Mouse (Mus musculus) stomach, embryonic 16.5 days (tissue): ENCODE data around the gene Ddost. TPM values are rescaled to one million over a fixed set of nuclear protein-coding genes. Genes with fewer than 3 reads are reported as not detected.

ENCODE experiments used
- ATAC-seq: fragments of 200-750 bp; cut with Nextera tagmentation; 2 replicates; pipeline ENCODE4 v1.8.0; 2017; ENCODE audit warnings: moderate number of reproducible peaks, moderate TSS enrichment; ENCODE audit not compliant: insufficient read depth, low FRiP score
- H3K27ac ChIP-seq: fragments of 300-500 bp; sonication (generic); 2 replicates; pipeline ENCODE4 v1.5.1; 2014; ENCODE audit warnings: low read length
- H3K27me3 ChIP-seq: fragments of 300-500 bp; sonication (generic); 2 replicates; pipeline ENCODE4 v1.6.1; 2014; ENCODE audit warnings: low read length, control low read depth, mixed read lengths; ENCODE audit not compliant: control insufficient read depth, insufficient read depth
- H3K36me3 ChIP-seq: fragments of 300-500 bp; sonication (generic); 2 replicates; pipeline ENCODE4 v1.6.1; 2014; ENCODE audit warnings: low read length; ENCODE audit not compliant: control insufficient read depth, insufficient read depth
- H3K4me1 ChIP-seq: fragments of 300-500 bp; sonication (generic); 2 replicates; pipeline ENCODE4 v1.6.1; 2014; ENCODE audit warnings: low read length, control low read depth, mixed read lengths; ENCODE audit not compliant: control insufficient read depth, insufficient read depth
- H3K4me2 ChIP-seq: fragments of 300-500 bp; sonication (generic); 2 replicates; pipeline ENCODE4 v1.6.1; 2014; ENCODE audit warnings: low read depth, low read length, mixed read lengths
- H3K4me3 ChIP-seq: fragments of 300-500 bp; sonication (generic); replicated peaks from 2 replicates; pipeline ENCODE4 v1.5.1; 2014; ENCODE audit warnings: mild to moderate bottlenecking, low read length
- H3K9ac ChIP-seq: fragments of 300-500 bp; sonication (generic); 2 replicates; pipeline ENCODE4 v1.6.1; 2014; ENCODE audit warnings: low read length
- H3K9me3 ChIP-seq: fragments of 300-500 bp; sonication (generic); replicated peaks from 2 replicates; pipeline ENCODE4 v1.6.1; 2016; ENCODE audit warnings: low read length, control low read depth; ENCODE audit not compliant: control insufficient read depth
- WGBS: fragments of 180-500 bp; shearing (Covaris S2); extraction: QIAGEN DNeasy Blood & Tissue Kit; methylation state at CpG from one replicate; pipeline ENCODE4 v1.1.7; 2014; 5-methylcytosine and 5-hydroxymethylcytosine counted together
- polyA plus RNA-seq: library from polyadenylated mRNA; unstranded; fragments of >200 nt; fragmentation: Nextera tagmentation; extraction: Ambion mirVana; gene quantifications from 2 replicates; pipeline ENCODE4 v1.2.1, GENCODE M21; 2015

The Ddost gene
- polyA plus RNA-seq, 1 experiment from 2014 or later: 418 TPM

DNA sequence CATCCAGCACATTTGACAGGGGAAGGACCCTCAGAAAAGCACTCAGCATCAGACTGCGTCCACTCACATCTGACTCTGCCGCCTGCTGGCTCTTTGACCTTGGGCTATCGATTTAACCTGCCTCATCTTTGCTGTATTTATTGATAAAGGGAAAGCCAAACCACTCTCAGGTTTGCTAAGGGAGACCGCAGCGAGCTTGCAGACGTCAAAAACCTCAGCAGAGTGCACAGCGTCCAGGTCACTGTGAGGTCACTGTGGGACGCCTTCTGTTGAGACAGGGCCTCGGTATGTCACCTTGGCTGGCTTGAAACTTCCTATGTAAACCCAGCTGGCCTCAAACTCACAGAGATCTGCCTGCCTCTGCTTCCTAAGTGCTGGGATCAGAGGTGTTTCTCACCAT is 32.8 kb downstream of the Ddost start:
- Histone ChIP-seq H3K27ac (no peak overlapping the region), H3K4me2 (no peak overlapping the region), H3K9me3 (no peaks in the 10 kb centered on the region), H3K9ac (no peak overlapping the region), H3K4me1 (0 out of 2 replicates have a peak, but pooled peaks cover 4% of the 10 kb centered on the region), H3K4me3 (no peak overlapping the region), H3K27me3 (no peaks in the 10 kb centered on the region), H3K36me3 (no peaks in the 10 kb centered on the region)
- ATAC-seq: no peak
- WGBS: 51% methylated on average over 9 of the region's 9 CpGs

DNA sequence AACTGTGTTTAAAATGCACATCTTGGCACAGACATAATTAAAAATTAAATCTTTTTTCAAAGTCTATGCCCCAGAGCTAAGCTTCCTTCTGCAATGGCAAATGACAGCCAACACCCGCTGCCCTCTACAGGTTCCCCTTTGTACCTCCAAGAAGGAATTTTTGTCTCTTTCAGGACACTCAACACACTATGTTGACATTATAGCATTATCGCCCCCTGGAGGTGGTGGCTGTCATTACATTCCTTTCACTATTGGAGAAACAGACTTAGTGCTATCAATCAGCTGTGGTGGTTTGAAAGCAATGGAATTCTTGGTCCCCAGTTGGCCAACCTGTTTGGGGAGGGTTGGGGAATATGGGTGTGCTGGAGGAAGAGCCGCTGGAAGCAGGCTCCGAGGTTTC is 35.4 kb downstream of the Ddost start:
- no peaks in the 10 kb centered on the region for H3K9me3 ChIP-seq
- H3K36me3 ChIP-seq: no peaks in the 10 kb centered on the region
- no peak for ATAC-seq
- H3K4me2 ChIP-seq: no peak overlapping the region
- no peaks in the 10 kb centered on the region for H3K27me3 ChIP-seq
- H3K4me3 ChIP-seq: no peak overlapping the region
- no peak overlapping the region for H3K27ac ChIP-seq
- no peak overlapping the region for H3K9ac ChIP-seq
- 28% methylated on average over 4 of the region's 4 CpGs for WGBS
- no peaks in the 10 kb centered on the region for H3K4me1 ChIP-seq

DNA sequence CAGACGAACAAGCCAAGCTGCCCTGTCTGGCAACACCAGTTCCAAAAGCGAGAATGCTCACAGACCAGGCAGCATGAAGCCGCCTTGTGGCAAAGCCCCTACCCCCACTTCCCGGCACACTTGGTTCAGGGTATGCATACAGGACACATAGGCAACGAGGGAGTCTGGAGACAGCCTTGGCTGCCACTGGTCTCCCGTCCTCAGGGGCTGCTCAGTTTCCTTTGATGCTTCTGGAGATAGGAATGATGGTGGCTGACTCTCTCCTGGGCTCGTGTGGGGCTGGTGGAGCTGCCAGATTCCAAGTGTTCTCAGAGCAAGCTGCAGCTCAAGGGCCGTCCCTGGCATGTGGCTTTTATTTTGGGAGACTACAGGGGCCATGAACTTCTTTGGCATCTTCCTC is 36.9 kb downstream of the Ddost start:
- H3K36me3 ChIP-seq: no peaks in the 10 kb centered on the region
- H3K4me2 ChIP-seq: no peak overlapping the region
- no peaks in the 10 kb centered on the region for H3K27me3 ChIP-seq
- H3K9me3 ChIP-seq: no peaks in the 10 kb centered on the region
- no peak overlapping the region for H3K9ac ChIP-seq
- H3K4me1 ChIP-seq: no peaks in the 10 kb centered on the region
- H3K27ac ChIP-seq: no peak overlapping the region
- ATAC-seq: no peak
- 69% methylated on average over 8 of the region's 8 CpGs for WGBS
- no peak overlapping the region for H3K4me3 ChIP-seq

DNA sequence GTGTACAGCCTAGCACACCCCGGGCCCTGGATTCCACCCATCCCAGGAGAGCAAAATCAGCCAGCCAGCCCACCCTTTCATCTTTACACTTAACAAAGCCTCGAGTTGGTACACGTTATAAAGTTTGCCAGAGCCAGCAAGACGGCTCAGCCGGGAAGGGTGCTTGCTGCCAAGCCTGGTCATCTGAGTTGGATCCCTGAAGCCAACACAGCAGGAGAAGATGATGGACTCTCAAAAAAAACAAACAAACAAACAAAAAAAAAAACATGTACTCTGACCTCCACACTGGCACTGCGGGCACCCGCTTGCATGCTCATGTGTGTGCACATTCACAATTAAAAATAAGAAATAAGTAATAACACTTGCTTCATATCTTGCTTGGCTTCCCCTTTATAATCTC is 37.5 kb downstream of the Ddost start:
- H3K4me1 ChIP-seq: no peaks in the 10 kb centered on the region
- no peaks in the 10 kb centered on the region for H3K9me3 ChIP-seq
- no peak for ATAC-seq
- no peak overlapping the region for H3K9ac ChIP-seq
- no peaks in the 10 kb centered on the region for H3K36me3 ChIP-seq
- 74% methylated on average over 7 of the region's 7 CpGs for WGBS
- no peak overlapping the region for H3K27ac ChIP-seq
- no peaks in the 10 kb centered on the region for H3K27me3 ChIP-seq
- no peak overlapping the region for H3K4me3 ChIP-seq
- H3K4me2 ChIP-seq: no peak overlapping the region

DNA sequence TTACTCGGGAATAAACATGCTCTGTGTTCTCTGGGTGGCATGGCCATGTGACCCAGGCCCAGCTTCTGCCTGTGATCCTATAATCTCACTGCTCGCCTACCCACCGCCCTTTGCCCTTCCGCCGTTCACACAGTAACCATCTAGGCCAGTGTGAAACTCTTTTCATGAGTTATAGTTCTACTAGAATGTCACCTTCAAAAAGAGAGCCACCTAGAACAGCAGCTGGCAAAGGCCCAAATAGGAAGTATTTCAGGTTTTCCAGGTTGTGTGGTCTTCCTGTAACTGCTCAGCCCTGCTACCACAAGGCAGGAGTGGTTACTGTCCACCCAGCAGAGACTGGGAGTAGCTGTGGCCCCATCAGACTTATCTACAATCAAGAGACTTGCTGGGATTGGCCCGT is 38.2 kb downstream of the Ddost start:
- Histone ChIP-seq H3K27ac (peak overlapping the region; percentile 77), H3K4me3 (no peak overlapping the region), H3K36me3 (no peaks in the 10 kb centered on the region), H3K9ac (no peak overlapping the region; the same call in 1 of the 2 replicates), H3K4me1 (no peaks in the 10 kb centered on the region), H3K9me3 (no peaks in the 10 kb centered on the region), H3K27me3 (no peaks in the 10 kb centered on the region), H3K4me2 (no peak overlapping the region)
- WGBS: 61% methylated on average over 6 of the region's 6 CpGs
- ATAC-seq: peak; percentile 72

DNA sequence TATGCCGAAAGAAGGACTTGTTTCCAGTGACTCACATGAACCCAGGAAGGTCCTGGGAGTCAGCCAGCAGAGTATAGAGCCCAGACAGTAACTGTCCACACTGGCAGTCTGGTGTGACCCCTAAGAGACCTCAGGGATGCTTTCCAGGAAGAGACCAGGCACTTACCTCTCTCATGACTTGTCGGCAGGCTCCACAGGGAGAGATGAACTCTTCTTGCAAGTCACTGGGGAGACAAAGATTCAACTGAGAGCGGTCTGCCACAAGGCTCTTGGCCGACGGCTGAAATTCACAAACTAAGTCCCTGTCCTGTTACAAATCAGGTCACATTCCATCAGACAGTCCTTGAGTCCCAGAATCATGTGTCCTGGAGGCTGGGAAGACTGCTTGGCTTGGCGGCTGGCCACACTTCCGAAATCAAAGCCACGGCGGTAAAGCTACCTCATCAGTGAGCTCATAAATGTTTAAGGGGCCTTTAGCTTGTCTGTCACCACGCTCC is 38.9 kb downstream of the Ddost start:
- Histone ChIP-seq H3K4me1 (no peaks in the 10 kb centered on the region), H3K4me3 (no peak overlapping the region), H3K27ac (peak overlapping the region; percentile 77), H3K4me2 (no peak overlapping the region), H3K27me3 (no peaks in the 10 kb centered on the region), H3K9me3 (no peaks in the 10 kb centered on the region), H3K36me3 (no peaks in the 10 kb centered on the region), H3K9ac (no peak overlapping the region; the same call in 1 of the 2 replicates)
- WGBS: 72% methylated on average over 10 of the region's 10 CpGs
- ATAC-seq: no peak

DNA sequence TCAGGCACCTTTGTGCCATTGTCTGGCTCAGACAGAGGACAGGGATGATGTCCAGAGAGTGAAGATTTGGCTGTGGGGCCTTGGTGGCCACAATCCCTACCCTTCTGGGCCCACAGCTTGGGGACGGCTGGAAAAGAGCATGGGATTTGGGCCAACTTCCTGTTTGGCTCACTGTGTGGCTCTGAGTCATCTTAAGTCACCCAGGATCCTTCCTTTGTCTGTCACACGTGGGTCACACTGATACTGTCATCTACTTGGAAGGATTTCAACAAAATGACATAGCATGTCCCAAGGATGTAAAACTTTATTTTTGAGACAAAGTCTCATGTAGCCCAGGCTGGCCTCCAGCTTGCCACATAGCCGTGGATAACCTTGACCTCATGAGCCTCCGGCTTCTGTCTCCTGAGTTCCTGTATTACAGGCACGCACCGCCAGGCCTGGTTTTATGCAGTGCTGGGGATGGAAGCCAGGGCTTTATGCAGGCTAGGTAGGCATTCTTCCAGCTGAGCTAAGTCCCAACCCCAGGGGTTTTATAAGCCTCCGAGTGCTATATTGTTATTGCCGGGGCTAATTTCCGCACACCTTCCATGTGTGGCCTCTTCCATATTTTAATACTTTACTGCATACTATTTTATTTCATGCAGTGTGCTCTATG is 40.5 kb downstream of the Ddost start:
- H3K4me3 ChIP-seq: no peak overlapping the region
- H3K27me3 ChIP-seq: no peaks in the 10 kb centered on the region
- no peak for ATAC-seq
- H3K4me2 ChIP-seq: no peak overlapping the region
- WGBS: 76% methylated on average over 9 of the region's 9 CpGs
- H3K27ac ChIP-seq: no peak overlapping the region
- H3K9me3 ChIP-seq: no peaks in the 10 kb centered on the region
- no peaks in the 10 kb centered on the region for H3K4me1 ChIP-seq
- no peaks in the 10 kb centered on the region for H3K36me3 ChIP-seq
- H3K9ac ChIP-seq: no peak overlapping the region

DNA sequence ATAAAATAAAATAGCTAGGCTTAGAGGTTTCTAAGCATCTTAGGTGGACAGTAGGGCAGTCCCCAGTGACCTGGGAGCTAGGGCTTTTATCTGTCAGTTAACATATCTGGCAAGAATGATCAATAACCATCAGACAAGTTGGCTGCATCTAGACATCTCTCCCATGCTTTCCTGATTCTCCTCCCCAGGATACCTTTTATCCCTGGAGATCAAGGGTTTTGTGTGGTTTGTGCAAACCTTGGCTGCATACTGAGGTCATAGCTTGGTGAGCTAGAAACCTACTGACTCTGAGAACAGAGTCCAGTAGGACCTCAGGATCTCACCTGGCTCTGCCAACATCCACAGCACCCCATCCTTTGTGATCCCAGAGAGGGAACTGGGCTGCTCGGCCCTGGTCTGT is 42.8 kb downstream of the Ddost start:
- no peaks in the 10 kb centered on the region for H3K4me1 ChIP-seq
- no peak overlapping the region for H3K4me3 ChIP-seq
- no peak overlapping the region for H3K27ac ChIP-seq
- H3K9ac ChIP-seq: no peak overlapping the region
- H3K9me3 ChIP-seq: no peaks in the 10 kb centered on the region
- no peak for ATAC-seq
- H3K27me3 ChIP-seq: no peaks in the 10 kb centered on the region
- no peaks in the 10 kb centered on the region for H3K36me3 ChIP-seq
- no peak overlapping the region for H3K4me2 ChIP-seq
- 83% methylated on average over 1 of the region's 1 CpGs for WGBS

DNA sequence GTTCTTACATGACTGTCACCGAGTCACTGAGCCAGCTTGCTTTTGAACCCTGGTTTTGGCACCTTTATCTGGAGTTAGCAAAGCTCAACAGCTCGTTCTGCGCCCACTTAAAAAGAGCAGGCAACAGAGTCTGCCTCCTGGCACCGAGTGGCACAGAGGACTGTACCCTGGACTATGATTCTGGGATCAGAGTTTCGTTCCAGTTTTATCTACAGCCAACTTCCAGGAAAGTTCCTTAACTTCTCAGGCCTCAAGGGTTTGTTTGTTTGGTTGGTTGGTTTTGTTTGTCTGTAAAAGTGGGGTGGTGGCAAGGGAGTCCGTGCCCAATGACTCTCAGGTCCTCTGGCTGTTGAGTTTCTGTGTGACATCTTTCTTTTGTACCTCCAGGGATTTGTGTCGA is 44.2 kb downstream of the Ddost start:
- H3K36me3 ChIP-seq: no peaks in the 10 kb centered on the region
- H3K4me3 ChIP-seq: no peak overlapping the region
- H3K27ac ChIP-seq: no peak overlapping the region
- H3K27me3 ChIP-seq: no peaks in the 10 kb centered on the region
- no peaks in the 10 kb centered on the region for H3K9me3 ChIP-seq
- no peak overlapping the region for H3K4me2 ChIP-seq
- WGBS: 74% methylated on average over 7 of the region's 7 CpGs
- no peak for ATAC-seq
- no peak overlapping the region for H3K9ac ChIP-seq
- H3K4me1 ChIP-seq: no peaks in the 10 kb centered on the region
